Mouse (Mus musculus) naive thymus-derived CD4-positive, alpha-beta T cell, adult 2 months (primary cell): ENCODE measurements around the gene Cma1.
"Not testable (repeated sequence)": the region's sequence is repeated elsewhere in the genome, so short reads cannot be mapped to it uniquely, and the experiment has no call there.

Experiments used
- DNase-seq: peaks from one replicate; pipeline ENCODE4 v3.0.0-alpha.2; 2011; ENCODE audit warnings: low read depth

Cma1 gene

DNA sequence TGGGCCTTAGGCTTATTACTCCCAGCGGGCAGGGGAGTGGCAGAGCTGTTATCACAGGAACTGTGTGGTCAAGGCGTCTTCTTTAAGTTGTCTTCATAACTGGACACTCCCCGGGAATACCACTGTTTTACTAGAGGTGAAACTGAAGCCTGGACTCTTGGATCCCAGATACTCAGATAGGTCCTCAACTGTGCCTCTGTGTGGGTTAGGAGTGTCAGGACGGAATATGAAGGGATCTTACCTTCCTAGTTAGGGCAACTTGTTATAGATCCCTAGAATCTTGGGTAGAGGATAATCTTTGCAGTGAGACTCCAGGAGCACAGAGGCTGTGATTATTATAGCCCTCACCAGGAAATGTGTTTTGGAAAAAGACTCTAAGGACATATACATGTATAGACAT, at the start of gene Cma1:
Gene Cma1 (minus strand): TSS at position 101 of the 400 bp plus-strand sequence.
- DNase-seq, result no peak

DNA sequence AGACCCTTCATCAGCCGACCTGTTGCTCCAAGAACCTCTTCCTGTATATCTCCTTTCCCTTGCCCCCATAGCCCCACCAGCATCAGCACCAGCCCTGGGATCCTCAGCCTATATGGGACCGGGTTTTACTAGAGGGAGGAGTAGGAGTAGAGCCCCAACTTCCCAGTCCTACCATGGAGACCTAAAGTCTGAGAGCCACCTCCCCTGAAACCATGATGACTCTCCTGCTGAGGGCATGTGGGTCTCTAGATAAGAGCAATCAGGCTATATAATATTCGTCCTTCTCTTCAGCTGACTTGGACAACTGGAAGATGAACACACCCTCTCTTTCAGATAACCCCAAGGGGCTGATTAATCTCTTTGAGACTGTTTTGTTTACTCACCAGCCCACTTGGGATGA, 43.0 kb upstream of the Cma1 start:
- DNase-seq, result not testable (repeated sequence)

GRCm38 (mm10) chr14:55963900-55964299, 19.4 kb upstream of the Cma1 start:
- not testable (repeated sequence) for DNase-seq

- DNase-seq, result no peak
These were observed 18.8 kb upstream of the Cma1 start for GRCm38 (mm10) chr14:55963263-55963662.

- DNase-seq, result no peak
These were observed 6.0 kb upstream of the Cma1 start, which contains the start of gene Cma2 for GRCm38 (mm10) chr14:55950346-55951030. Cma2 (plus strand) TSS chr14:55950980.

DNA sequence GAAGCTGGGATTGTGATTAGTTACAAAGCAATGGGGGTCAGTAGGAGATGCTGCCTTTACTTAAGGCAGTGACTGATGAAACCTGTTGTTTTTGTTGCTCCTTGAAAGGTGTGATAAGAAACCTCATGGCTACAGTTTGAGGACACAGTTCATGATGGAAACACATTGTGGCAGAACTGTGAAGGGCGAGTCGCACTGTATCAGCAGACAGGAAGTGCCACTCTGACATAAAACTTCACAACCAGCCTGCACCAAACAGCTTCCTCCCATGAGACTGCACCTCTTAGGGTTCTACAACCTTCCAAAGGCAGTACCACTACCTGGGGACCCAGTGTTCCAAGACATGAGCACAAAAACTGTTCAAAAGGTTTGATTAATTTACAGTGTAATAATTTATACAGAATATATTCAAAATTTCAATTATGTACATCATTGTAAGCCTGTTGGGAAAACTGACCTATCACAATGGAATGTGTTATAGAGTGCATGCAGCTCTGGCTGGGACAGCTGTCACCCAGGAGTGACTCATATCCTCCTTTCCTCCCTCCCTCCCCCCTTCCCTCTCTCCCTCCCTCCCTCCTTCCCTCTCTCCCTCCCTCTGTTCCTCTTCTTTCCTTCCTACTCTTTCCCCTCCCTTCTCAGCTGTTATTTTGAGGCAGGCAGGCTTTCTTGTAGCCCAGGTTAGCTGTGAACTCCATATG, 1.9 kb upstream of the Cma1 start:
- DNase-seq, result no peak

GRCm38 (mm10) chr14:55943601-55944000, 874 bp downstream of the Cma1 start:
- no peak for DNase-seq

DNA sequence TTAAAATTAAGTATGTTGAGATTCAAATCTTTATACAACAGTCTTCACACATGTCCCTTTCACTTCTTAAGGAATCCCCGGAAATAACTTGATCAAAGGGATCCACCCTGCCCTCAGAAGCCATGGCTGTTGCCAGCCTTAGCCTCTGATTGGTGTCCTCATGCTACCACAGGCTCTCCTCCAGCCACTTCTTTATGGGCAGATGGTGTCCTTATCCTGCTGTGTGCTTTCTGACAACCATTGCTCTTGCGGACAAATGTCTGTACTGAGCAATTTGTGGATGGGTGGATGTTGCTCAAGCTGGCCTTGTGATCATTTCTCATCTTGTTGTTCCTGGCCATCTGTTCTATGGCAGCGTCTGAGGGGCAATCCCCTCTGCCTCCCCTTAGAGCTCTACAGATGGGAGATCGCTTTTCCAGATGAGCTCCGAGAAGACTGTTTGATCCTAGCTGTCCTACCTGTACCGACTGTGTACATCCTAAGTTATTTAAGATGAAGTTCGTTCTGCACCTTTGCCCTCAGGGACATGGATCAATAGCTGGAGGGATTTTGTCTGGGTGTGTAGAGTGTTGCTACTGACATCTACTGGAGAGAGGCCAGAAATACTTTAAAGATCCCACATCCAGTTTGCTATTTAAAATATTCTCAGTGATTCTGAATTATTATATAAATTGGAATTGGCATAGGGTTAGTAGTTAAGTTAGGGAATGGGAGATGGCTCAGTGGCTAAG, 4.2 kb downstream of the Cma1 start:
- no peak for DNase-seq

DNA sequence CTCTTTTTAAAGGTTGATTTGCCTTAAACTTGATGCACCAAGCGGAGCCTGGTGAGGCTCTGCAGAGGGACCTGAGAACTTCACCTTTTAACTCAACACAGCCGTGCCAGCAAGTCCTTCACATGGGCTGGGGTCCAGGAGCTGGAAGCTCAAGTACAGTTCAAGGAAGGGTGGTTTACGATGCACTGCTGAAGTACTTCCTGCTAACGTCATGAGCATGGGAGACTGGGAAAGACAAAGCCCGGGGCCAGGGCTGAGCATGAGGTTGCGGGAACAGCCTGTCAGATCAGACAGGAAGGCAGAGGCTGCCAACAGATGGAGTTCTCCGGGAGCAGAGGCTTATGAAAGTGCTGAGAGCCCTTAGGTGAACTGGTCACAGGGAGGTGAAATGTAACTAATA, 10.9 kb downstream of the Cma1 start:
- no peak for DNase-seq

DNA sequence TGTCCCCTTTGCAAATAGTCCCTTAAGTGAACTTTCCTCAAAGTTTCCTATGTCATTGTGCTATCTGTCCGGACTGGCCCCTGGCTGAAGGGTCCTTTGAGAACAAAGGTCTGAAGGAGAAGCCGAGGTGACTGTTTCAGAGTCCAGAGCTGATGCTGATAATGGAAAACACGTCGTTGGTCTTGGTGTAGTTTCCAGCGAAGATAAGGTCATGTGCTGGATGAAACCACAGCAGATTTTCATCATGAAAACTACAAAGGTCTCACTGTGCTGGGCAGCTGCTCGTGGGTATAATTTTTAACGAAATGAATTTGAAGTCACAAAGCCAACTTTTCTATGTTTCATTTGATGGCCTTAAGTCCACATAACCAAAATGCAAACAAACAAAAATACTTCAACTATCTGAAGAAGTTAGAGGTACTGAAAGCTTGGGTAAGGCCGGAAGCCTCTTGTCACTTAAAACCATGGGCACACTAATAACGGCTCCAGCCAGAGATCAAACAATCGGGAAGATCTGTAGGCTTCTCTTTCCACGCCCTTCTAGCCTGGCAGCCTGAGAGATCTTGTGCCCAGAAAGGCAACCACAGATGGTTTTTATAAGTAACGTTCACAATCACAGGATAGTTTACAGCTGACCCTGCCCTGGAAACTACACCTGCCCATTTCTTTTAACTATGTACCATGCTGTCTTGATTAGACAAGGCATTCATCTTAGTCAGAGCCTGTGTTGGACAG, 15.0 kb downstream of the Cma1 start:
- DNase-seq, result no peak

GRCm38 (mm10) chr14:55926847-55927246, 17.6 kb downstream of the Cma1 start:
- no peak for DNase-seq

- DNase-seq, result no peak
These were observed 21.8 kb downstream of the Cma1 start for GRCm38 (mm10) chr14:55922475-55923232.

DNA sequence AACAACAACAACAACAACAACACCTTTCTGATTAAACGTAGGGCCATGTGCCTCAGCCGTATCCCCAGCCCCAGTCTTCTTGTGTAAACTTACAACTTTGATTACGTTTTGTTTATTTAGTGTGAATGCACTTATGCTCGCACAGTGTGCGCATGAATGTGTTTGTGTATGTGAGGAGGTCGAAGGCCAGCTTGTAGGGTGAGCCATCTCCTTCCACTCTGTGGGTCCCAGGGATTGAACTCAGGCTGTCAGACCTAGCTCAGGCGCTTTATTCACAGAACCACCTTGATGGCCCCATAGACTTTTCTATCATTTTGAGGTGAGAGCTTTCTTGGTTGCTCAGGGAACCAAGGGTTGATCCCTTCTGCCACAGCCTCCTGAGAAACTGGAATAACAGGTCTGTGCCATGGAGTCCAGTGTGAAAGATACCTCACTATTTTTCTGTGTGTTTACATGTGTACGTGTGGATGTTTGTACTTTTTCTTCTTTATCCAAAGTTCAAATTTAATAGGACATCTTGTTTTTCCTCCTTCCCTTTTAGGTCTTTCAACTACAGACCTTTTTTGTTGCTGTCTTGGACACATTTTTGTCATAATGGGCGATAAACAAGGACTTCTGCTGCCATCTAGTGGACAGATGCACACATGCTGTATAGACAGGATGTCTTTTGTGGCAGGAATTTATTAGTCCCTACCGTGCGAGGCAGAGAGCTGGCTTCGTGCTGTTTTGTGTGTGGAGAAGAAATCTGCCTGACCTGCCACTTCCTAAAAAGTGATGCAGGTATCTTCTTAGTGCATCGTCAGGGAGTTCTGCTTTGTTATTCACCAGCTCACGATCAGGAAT, 26.0 kb downstream of the Cma1 start:
- peak; percentile 93 for DNase-seq

DNA sequence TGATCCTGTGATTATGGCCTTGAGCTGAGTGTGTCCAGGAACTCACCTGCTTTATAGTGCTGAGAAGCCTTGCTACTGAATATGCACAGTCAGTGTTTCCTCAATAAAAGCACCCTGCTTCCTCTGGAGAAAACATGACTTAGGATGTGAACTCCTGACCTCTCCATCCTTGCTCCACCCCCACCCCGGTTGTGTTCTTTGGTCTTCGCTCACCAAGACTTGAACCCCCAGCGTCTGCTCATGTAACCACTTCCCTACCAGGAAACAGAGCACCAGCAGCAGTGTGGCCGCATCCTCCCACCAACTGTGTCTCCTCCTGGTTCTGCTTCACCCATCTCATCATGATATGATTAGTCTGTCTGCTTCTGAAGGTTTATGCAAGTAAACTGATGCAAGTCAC, 31.1 kb downstream of the Cma1 start:
- peak; percentile 26 for DNase-seq

GRCm38 (mm10) chr14:55905518-55905917, 39.0 kb downstream of the Cma1 start:
- DNase-seq, result peak; percentile 43

- no peak for DNase-seq
These were observed 44.1 kb downstream of the Cma1 start for GRCm38 (mm10) chr14:55900414-55900755.

DNA sequence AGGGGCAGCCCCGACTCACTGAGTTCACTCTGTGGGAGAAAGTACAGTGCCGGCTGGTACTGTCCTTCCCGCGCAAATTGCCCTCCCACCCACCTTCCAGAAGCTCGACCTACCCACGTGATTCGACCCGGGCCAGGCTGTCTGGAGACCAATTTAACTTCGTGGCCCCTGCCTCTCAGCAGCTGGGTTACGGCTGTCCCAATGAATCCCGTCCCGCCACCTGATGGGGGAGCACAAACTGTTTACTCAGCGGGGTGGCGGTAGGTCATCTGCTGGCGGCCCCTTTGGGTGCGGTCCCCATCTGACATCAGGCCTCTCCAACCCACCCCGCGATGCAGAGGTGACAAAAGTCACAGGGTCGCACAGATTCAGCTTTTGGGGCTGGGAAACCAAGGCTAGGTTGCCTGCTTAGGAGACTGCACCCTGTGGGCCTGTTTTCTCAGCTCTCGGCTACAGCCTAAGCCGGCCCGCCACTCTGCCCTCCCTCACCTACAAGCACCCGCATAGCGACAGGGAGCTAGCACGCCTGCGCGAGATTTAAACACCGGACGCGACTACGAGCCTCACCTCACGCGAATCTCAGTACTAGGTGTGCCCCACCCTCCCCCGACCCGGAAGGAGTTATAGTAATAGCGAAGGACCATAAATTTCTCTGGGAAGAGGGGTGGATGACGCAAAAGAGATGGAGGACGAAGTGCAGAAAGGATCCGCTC, 44.6 kb downstream of the Cma1 start, which contains the start of gene Sdr39u1:
Gene Sdr39u1 (minus strand): TSS at position 593 of the 713 bp plus-strand sequence.
- DNase-seq, result peak; percentile 93

- no peak for DNase-seq
These were observed 45.5 kb downstream of the Cma1 start for GRCm38 (mm10) chr14:55898947-55899346.

DNA sequence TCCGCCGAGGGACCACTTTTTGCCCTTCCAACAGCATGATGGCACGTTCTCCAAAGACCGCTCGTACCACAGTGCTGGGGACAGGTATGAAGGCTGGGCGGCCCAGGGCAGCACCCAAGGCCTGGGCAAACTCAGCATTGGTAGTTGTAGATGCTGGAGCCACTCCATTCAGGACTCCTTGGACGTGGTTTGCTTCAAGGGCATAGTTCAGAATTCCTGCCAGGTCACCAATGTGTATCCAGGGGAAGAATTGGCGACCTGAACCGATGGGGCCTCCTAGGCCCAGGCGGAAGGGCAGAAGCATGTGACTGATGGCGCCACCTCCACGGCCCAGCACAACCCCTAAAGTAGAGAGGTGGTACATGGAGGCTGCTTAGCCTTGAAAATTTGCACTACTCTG, 46.8 kb downstream of the Cma1 start:
- DNase-seq, result no peak
